16 mouse cellular contexts compared by ENCODE assay signal in the genomic region with DNA sequence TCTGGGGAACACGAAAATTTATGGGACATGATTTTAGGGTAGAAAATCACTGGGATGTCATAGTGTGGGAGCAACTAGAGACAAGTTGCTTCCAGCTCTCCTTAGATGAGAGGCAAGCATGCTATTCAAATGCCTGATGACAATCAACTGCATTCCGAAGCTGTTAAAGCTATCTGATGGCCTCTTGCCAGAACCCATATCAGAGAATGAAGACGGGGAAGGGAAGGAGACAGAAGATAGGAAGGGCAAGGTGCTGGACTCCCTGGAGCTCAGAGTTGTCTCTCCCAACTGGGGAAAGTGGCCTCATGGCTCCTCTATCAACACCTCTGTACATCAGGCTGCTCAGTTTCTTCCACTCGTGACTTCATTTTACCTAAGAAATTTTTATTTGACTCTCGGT.
"Had no signal": no experiment of that assay in that cellular context is flagged by ENCODE, and none has a peak within 500 bp of the region (broad histone marks: within the 10 kb centered on the region; RNA-seq: fewer than 3 reads in every experiment).

No protein-coding gene starts in this region.

- H3K27me3 ChIP-seq: neural tube, embryonic 15.5 days; stomach, embryonic 15.5 days had no signal

- H3K9ac ChIP-seq: neural tube, embryonic 13.5 days; neural tube, embryonic 15.5 days; stomach, embryonic 15.5 days had no signal

- H3K9me3 ChIP-seq: neural tube, embryonic 13.5 days; neural tube, embryonic 15.5 days; stomach, embryonic 15.5 days had no signal

- H3K36me3 ChIP-seq: neural tube, embryonic 13.5 days; neural tube, embryonic 15.5 days; stomach, embryonic 15.5 days had no signal

- DNase-seq: retina, postnatal 1 day; right cerebral cortex, adult 18-20 months; right cerebral cortex, postnatal 14 days; right cerebral cortex, postnatal 25 days; right cerebral cortex, postnatal 4 days; spleen, adult 18-20 months; thymus, adult 18-20 months; thymus, adult 2 months; thymus, postnatal 14 days; thymus, postnatal 25 days; thymus, postnatal 36 days; thymus, postnatal 4 days had no signal

- H3K4me3 ChIP-seq: neural tube, embryonic 13.5 days; neural tube, embryonic 15.5 days; stomach, embryonic 15.5 days had no signal

- H3K4me1 ChIP-seq: neural tube, embryonic 13.5 days; neural tube, embryonic 15.5 days had no signal

- H3K27ac ChIP-seq: neural tube, embryonic 13.5 days; neural tube, embryonic 15.5 days; stomach, embryonic 15.5 days; stomach, postnatal 0 days had no signal
